Mouse (Mus musculus): ENCODE measurements around the gene Sypl. TPM values are rescaled to one million over a fixed set of nuclear protein-coding genes. Genes with fewer than 3 reads are reported as not detected.
"Not testable (repeated sequence)": the region's sequence is repeated elsewhere in the genome, so short reads cannot be mapped to it uniquely, and the experiment has no call there.

The Sypl gene
- total RNA-seq, 1 experiment from 2014 or later, result 69.1 TPM

- peak; percentile 76 for ATAC-seq (ENCODE audit: extremely low read depth, insufficient number of reproducible peaks, low FRiP score, poor library complexity, severe bottlenecking)
These were observed 40.4 kb downstream of the Sypl start for GRCm38 (mm10) chr12:32994081-32994480.

GRCm38 (mm10) chr12:32995081-32995834, 41.6 kb downstream of the Sypl start:
- ATAC-seq (ENCODE audit: extremely low read depth, insufficient number of reproducible peaks, low FRiP score, poor library complexity, severe bottlenecking), result 0 out of 2 replicates have a peak, but pooled peaks have one; percentile 20

GRCm38 (mm10) chr12:32998766-32999165, 45.1 kb downstream of the Sypl start:
- peak; percentile 21; the same call in 1 of the 2 replicates for ATAC-seq (ENCODE audit: extremely low read depth, insufficient number of reproducible peaks, low FRiP score, poor library complexity, severe bottlenecking)

GRCm38 (mm10) chr12:32999778-33000177, 46.1 kb downstream of the Sypl start:
- ATAC-seq (ENCODE audit: extremely low read depth, insufficient number of reproducible peaks, low FRiP score, poor library complexity, severe bottlenecking), result not testable (repeated sequence)

GRCm38 (mm10) chr12:33000402-33000801, 46.7 kb downstream of the Sypl start:
- ATAC-seq (ENCODE audit: extremely low read depth, insufficient number of reproducible peaks, low FRiP score, poor library complexity, severe bottlenecking), result no peak

GRCm38 (mm10) chr12:33003339-33003965, 49.8 kb downstream of the Sypl start:
- ATAC-seq (ENCODE audit: extremely low read depth, insufficient number of reproducible peaks, low FRiP score, poor library complexity, severe bottlenecking), result no peak

GRCm38 (mm10) chr12:33005858-33006257, 52.2 kb downstream of the Sypl start:
- no peak for ATAC-seq (ENCODE audit: extremely low read depth, insufficient number of reproducible peaks, low FRiP score, poor library complexity, severe bottlenecking)

GRCm38 (mm10) chr12:33007176-33007575, 53.5 kb downstream of the Sypl start:
- ATAC-seq (ENCODE audit: extremely low read depth, insufficient number of reproducible peaks, low FRiP score, poor library complexity, severe bottlenecking), result no peak

GRCm38 (mm10) chr12:33008305-33009110, 54.8 kb downstream of the Sypl start:
- ATAC-seq (ENCODE audit: extremely low read depth, insufficient number of reproducible peaks, low FRiP score, poor library complexity, severe bottlenecking), result no peak

- no peak for ATAC-seq (ENCODE audit: extremely low read depth, insufficient number of reproducible peaks, low FRiP score, poor library complexity, severe bottlenecking)
These were observed 55.7 kb downstream of the Sypl start for GRCm38 (mm10) chr12:33009206-33009966.

GRCm38 (mm10) chr12:33010026-33010425, 56.3 kb downstream of the Sypl start:
- peak; percentile 93 for ATAC-seq (ENCODE audit: extremely low read depth, insufficient number of reproducible peaks, low FRiP score, poor library complexity, severe bottlenecking)

- no peak for ATAC-seq (ENCODE audit: extremely low read depth, insufficient number of reproducible peaks, low FRiP score, poor library complexity, severe bottlenecking)
These were observed 60.5 kb downstream of the Sypl start for GRCm38 (mm10) chr12:33014050-33014796.

- ATAC-seq (ENCODE audit: extremely low read depth, insufficient number of reproducible peaks, low FRiP score, poor library complexity, severe bottlenecking), result no peak
These were observed 61.4 kb downstream of the Sypl start for GRCm38 (mm10) chr12:33015103-33015502.

- ATAC-seq (ENCODE audit: extremely low read depth, insufficient number of reproducible peaks, low FRiP score, poor library complexity, severe bottlenecking), result peak; percentile 84
These were observed 63.4 kb downstream of the Sypl start for GRCm38 (mm10) chr12:33016824-33017705.

GRCm38 (mm10) chr12:33018601-33019000, 64.9 kb downstream of the Sypl start:
- no peak for ATAC-seq (ENCODE audit: extremely low read depth, insufficient number of reproducible peaks, low FRiP score, poor library complexity, severe bottlenecking)

GRCm38 (mm10) chr12:33020011-33020410, 66.3 kb downstream of the Sypl start:
- no peak for ATAC-seq (ENCODE audit: extremely low read depth, insufficient number of reproducible peaks, low FRiP score, poor library complexity, severe bottlenecking)

GRCm38 (mm10) chr12:33021140-33021539, 67.4 kb downstream of the Sypl start:
- no peak for ATAC-seq (ENCODE audit: extremely low read depth, insufficient number of reproducible peaks, low FRiP score, poor library complexity, severe bottlenecking)

Measured in neutrophil, adult 5-6 weeks (primary cell).